Mouse (Mus musculus) liver, adult 2 months (tissue): ENCODE data around the gene Ptpn12. TPM values are rescaled to one million over a fixed set of nuclear protein-coding genes. Genes with fewer than 3 reads are reported as not detected.

Source experiments
- DNase-seq: peaks from one replicate; pipeline ENCODE4 v3.0.0-alpha.2; 2011; ENCODE audit warnings: low read depth, low spot score; ENCODE audit errors: extremely low read depth
- H3K27ac ChIP-seq: fragments of 200-500 bp; replicated peaks from 2 replicates; pipeline ENCODE4 v1.5.1; 2012; ENCODE audit warnings: low read depth, mild to moderate bottlenecking, control low read depth, inconsistent platforms, low read length; ENCODE audit not compliant: insufficient read depth
- H3K27me3 ChIP-seq: fragments of 200-500 bp; 2 replicates; pipeline ENCODE4 v1.6.1; 2012; ENCODE audit warnings: mild to moderate bottlenecking, moderate library complexity, low read length, inconsistent platforms; ENCODE audit not compliant: control insufficient read depth, insufficient read depth
- H3K36me3 ChIP-seq: fragments of 200-500 bp; 2 replicates; pipeline ENCODE4 v1.6.1; 2012; ENCODE audit warnings: low read length, inconsistent platforms; ENCODE audit not compliant: control insufficient read depth, insufficient read depth
- H3K4me1 ChIP-seq: fragments of 200-500 bp; 2 replicates; pipeline ENCODE4 v1.6.1; 2011; ENCODE audit warnings: low read length; ENCODE audit not compliant: control insufficient read depth, insufficient read depth
- H3K4me3 ChIP-seq: fragments of 200-500 bp; 2 replicates; pipeline ENCODE4 v1.5.1; 2011; ENCODE audit warnings: low read depth, mild to moderate bottlenecking, control low read depth, low read length, moderate library complexity; ENCODE audit not compliant: insufficient read depth
- H3K79me2 ChIP-seq: fragments of 200-500 bp; 2 replicates; pipeline ENCODE4 v1.6.1; 2012; ENCODE audit warnings: inconsistent platforms, mild to moderate bottlenecking, low read length, moderate library complexity; ENCODE audit not compliant: control insufficient read depth, insufficient read depth
- H3K9ac ChIP-seq: fragments of 200-500 bp; 2 replicates; pipeline ENCODE4 v1.6.1; 2012; ENCODE audit warnings: low read depth, mild to moderate bottlenecking, control low read depth, inconsistent platforms, low read length
- CTCF ChIP-seq: fragments of 200-500 bp; IDR thresholded peaks from 2 replicates; pipeline ENCODE4 v1.5.1; 2011; ENCODE audit warnings: low read depth, low read length, control low read depth
- POLR2A ChIP-seq: fragments of 200-500 bp; IDR thresholded peaks from 2 replicates; pipeline ENCODE4 v1.6.1; 2011; ENCODE audit warnings: low read length, control low read depth; ENCODE audit not compliant: insufficient read depth; ENCODE audit errors: extremely low read depth
- WGBS: fragments of 180-500 bp; shearing (Covaris S2); methylation state at CpG from one replicate; pipeline ENCODE4 v1.1.7; 2018; 5-methylcytosine and 5-hydroxymethylcytosine counted together
- polyA plus RNA-seq: library from polyadenylated mRNA; depleted of rRNA; stranded (reverse); fragments of >200 nt; gene quantifications from 2 replicates; pipeline ENCODE4 v1.2.3, GENCODE M21; 2012
- total RNA-seq: library from RNA; depleted of rRNA; stranded (reverse); fragments of >200 nt; gene quantifications from 2 replicates; pipeline ENCODE4 v1.2.3, GENCODE M21; 2014

Gene Ptpn12
- total and polyA plus RNA-seq, 2 experiments: 11.5 to 19.4 TPM

- 68% methylated on average over 13 of the region's 13 CpGs for WGBS
- Histone ChIP-seq H3K27ac (no peak overlapping the region), H3K79me2 (peaks cover 6% of the 10 kb centered on the region; the same call in 1 of the 2 replicates), H3K4me1 (peaks cover 5% of the 10 kb centered on the region), H3K36me3 (no peaks in the 10 kb centered on the region), H3K27me3 (no peaks in the 10 kb centered on the region), H3K4me3 (no peak overlapping the region), H3K9ac (0 out of 2 replicates have a peak overlapping the region, but pooled peaks have one; percentile 8)
- no peak for DNase-seq
- no peak for TF ChIP-seq POLR2A
- TF ChIP-seq CTCF: no peak
These were observed 100.4 kb downstream of the Ptpn12 start for GRCm38 (mm10) chr5:20955114-20955835.

GRCm38 (mm10) chr5:20952337-20952925 is 103.3 kb downstream of the Ptpn12 start:
- peak overlapping the region; percentile 66; the same call in 1 of the 2 replicates for H3K4me3 ChIP-seq

DNA sequence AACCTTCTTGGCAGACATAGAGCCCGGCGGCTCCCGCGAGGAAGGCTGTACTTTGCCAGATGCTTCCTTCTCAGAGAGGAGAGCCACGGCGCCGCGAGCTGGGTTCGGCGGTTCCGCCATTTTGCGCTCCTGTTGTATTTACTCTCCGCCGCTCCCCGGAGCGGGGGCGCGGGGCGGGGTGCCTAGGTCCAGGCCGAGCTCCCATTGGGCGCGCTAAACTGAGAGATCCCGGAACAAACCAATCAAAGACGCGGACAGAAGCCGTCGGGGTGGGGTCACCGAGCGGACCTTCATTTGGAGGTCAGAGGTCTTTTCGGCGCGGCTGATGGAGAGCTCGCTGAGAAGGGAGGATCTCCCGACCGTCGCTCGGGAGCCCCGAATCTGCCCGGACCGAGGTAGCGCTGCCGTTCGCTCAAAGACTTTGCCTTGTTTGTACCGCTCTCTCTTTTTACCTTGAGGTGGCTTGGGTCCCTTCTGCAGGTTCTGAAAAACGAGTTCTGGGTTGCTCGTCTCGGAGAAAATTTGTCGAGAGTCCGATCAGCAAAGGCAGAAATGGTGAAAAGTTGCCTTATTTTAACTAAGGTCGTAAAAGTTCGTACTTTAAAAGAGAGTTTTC is 103.9 kb downstream of the Ptpn12 start:
- Histone ChIP-seq H3K27ac (peak overlapping the region; percentile 93), H3K4me3 (peak overlapping the region; percentile 98), H3K9ac (peak overlapping the region; percentile 95), H3K79me2 (peaks cover 20% of the 10 kb centered on the region; the same call in 1 of the 2 replicates), H3K4me1 (peaks cover 5% of the 10 kb centered on the region), H3K36me3 (no peaks in the 10 kb centered on the region), H3K27me3 (no peaks in the 10 kb centered on the region)
- under 1% methylated on average over 51 of the region's 51 CpGs for WGBS
- no peak for TF ChIP-seq CTCF
- peak; percentile 79 for TF ChIP-seq POLR2A
- peak; percentile 91 for DNase-seq

More at GRCm38 (mm10) chr5:20952337-20952925, 103.3 kb downstream of the Ptpn12 start:
- TF ChIP-seq CTCF (no peak), POLR2A (no peak)
- no peak overlapping the region; the same call in 1 of the 2 replicates for H3K9ac ChIP-seq
- H3K27ac ChIP-seq: no peak overlapping the region
- no peaks in the 10 kb centered on the region for H3K36me3 ChIP-seq
- no peaks in the 10 kb centered on the region for H3K27me3 ChIP-seq
- peaks cover 17% of the 10 kb centered on the region; the same call in 1 of the 2 replicates for H3K79me2 ChIP-seq
- WGBS: 8% methylated on average over 9 of the region's 9 CpGs
- peaks cover 5% of the 10 kb centered on the region for H3K4me1 ChIP-seq
- peak; percentile 47 for DNase-seq

DNA sequence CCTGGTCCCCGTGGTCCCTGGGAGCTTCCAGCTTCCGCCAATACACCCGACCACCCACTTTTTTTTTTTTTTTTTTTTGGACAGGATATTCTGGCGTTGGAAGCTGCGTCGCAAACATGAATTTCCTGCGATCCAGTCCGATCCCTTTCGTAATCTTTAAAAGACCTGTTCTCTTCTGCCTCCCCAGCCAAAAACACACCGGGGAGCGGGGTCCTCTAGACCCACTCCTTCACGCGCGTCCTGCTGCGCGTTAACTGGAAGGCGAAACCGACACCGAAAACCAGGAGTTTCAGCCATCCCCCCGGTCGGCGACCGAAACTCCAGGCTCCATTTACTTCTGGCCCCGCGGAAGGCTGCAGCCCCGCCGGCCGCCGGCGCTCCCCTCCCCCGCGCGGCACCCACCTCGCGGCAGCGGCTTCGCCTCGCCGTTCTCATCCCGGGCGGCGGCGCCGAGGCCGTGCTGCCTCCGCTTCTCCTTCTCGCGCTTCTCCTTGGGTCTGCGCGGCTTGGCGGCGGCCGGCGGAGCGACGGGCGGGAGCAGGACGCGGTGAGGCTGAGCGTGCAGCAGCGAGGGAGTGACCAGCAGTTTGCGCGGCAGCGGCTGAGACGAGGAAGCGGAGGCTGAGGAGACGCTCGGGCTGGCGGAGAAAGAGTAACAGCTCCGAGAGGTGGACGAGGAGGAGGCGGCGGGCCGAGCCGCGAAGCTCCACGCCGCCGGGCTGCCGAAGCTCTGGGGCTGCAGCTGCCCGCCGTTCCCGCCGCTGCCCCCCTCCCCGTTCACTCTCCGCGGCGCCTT is 104.7 kb downstream of the Ptpn12 start:
- H3K36me3 ChIP-seq: no peaks in the 10 kb centered on the region
- peak overlapping the region; percentile 95 for H3K9ac ChIP-seq
- H3K27ac ChIP-seq: peak overlapping the region; percentile 93
- H3K27me3 ChIP-seq: no peaks in the 10 kb centered on the region
- peaks cover 26% of the 10 kb centered on the region; the same call in 1 of the 2 replicates for H3K79me2 ChIP-seq
- peak; percentile 47 for DNase-seq
- H3K4me1 ChIP-seq: peaks cover 5% of the 10 kb centered on the region
- under 1% methylated on average over 88 of the region's 88 CpGs for WGBS
- TF ChIP-seq POLR2A (no peak), CTCF (no peak)
- peak overlapping the region; percentile 98 for H3K4me3 ChIP-seq

- Histone ChIP-seq H3K9ac (peak overlapping the region; percentile 95), H3K4me1 (peaks cover 5% of the 10 kb centered on the region), H3K4me3 (peak overlapping the region; percentile 98), H3K27ac (peak overlapping the region; percentile 93), H3K79me2 (peaks cover 27% of the 10 kb centered on the region; the same call in 1 of the 2 replicates), H3K27me3 (no peaks in the 10 kb centered on the region), H3K36me3 (no peaks in the 10 kb centered on the region)
- TF ChIP-seq CTCF (no peak), POLR2A (no peak)
- no peak for DNase-seq
- WGBS: 1% methylated on average over 9 of the region's 9 CpGs
These were observed 105.2 kb downstream of the Ptpn12 start for GRCm38 (mm10) chr5:20950516-20950854.
